Mouse (Mus musculus) cerebellum, adult 9-11 months (tissue): ENCODE results near the gene Top2a.

ENCODE experiments used
- DNase-seq: peaks from one replicate; pipeline ENCODE4 v3.0.0; 2022

The Top2a gene

GRCm38 (mm10) chr11:98962421-98963095 is 61.4 kb downstream of the Top2a start:
- no peak for DNase-seq

GRCm38 (mm10) chr11:98961766-98962165 is 62.2 kb downstream of the Top2a start:
- DNase-seq: no peak

- peak; percentile 55 for DNase-seq
These were observed 62.9 kb downstream of the Top2a start for GRCm38 (mm10) chr11:98961051-98961592.

- peak; percentile 53 for DNase-seq
These were observed 63.6 kb downstream of the Top2a start for GRCm38 (mm10) chr11:98960313-98960906.

GRCm38 (mm10) chr11:98959437-98960312 is 64.3 kb downstream of the Top2a start:
- peak; percentile 67 for DNase-seq

GRCm38 (mm10) chr11:98956340-98956739 is 67.6 kb downstream of the Top2a start:
- DNase-seq: no peak

- peak; percentile 59 for DNase-seq
These were observed 68.2 kb downstream of the Top2a start for GRCm38 (mm10) chr11:98955707-98956235.

GRCm38 (mm10) chr11:98954801-98955706 is 68.9 kb downstream of the Top2a start:
- peak; percentile 63 for DNase-seq

- DNase-seq: peak; percentile 60
These were observed 69.6 kb downstream of the Top2a start for GRCm38 (mm10) chr11:98954373-98954772.

- DNase-seq: peak; percentile 57
These were observed 70.1 kb downstream of the Top2a start for GRCm38 (mm10) chr11:98953835-98954320.

- no peak for DNase-seq
These were observed 70.6 kb downstream of the Top2a start for GRCm38 (mm10) chr11:98953361-98953760.

- no peak for DNase-seq
These were observed 71.3 kb downstream of the Top2a start for GRCm38 (mm10) chr11:98952736-98953135.

GRCm38 (mm10) chr11:98952111-98952510 is 71.9 kb downstream of the Top2a start:
- DNase-seq: no peak

- DNase-seq: peak; percentile 89
These were observed 72.7 kb downstream of the Top2a start for GRCm38 (mm10) chr11:98951026-98951906.

- DNase-seq: no peak
These were observed 73.5 kb downstream of the Top2a start for GRCm38 (mm10) chr11:98950484-98950883.

GRCm38 (mm10) chr11:98949958-98950460 is 74.0 kb downstream of the Top2a start:
- no peak for DNase-seq

GRCm38 (mm10) chr11:98949242-98949957 is 74.6 kb downstream of the Top2a start:
- no peak for DNase-seq

GRCm38 (mm10) chr11:98947969-98948569 is 75.9 kb downstream of the Top2a start:
- DNase-seq: no peak

GRCm38 (mm10) chr11:98945605-98945977 is 78.4 kb downstream of the Top2a start:
- DNase-seq: peak; percentile 48
